Mouse (Mus musculus): ENCODE results near the gene Arhgef10l. TPM values are rescaled to one million over a fixed set of nuclear protein-coding genes. Genes with fewer than 3 reads are reported as not detected.

Arhgef10l gene
- polyA plus RNA-seq, 2 experiments from 2014 or later = 0.16 TPM; not detected in 1

GRCm38 (mm10) chr4:140657681-140658575 lies 7.9 kb downstream of the Arhgef10l start:
- no peak for ATAC-seq

- ATAC-seq = no peak
These were observed 9.3 kb downstream of the Arhgef10l start for GRCm38 (mm10) chr4:140656529-140656928.

GRCm38 (mm10) chr4:140654798-140655197 lies 11.0 kb downstream of the Arhgef10l start:
- no peak for ATAC-seq

- no peak for ATAC-seq
These were observed 11.8 kb downstream of the Arhgef10l start for GRCm38 (mm10) chr4:140653835-140654583.

- no peak for ATAC-seq
These were observed 16.1 kb downstream of the Arhgef10l start for GRCm38 (mm10) chr4:140649731-140650130.

- no peak for ATAC-seq
These were observed 16.6 kb downstream of the Arhgef10l start for GRCm38 (mm10) chr4:140649207-140649591.

- no peak for ATAC-seq
These were observed 17.2 kb downstream of the Arhgef10l start for GRCm38 (mm10) chr4:140648443-140649206.

GRCm38 (mm10) chr4:140647711-140648421 lies 17.9 kb downstream of the Arhgef10l start:
- no peak for ATAC-seq

- no peak for ATAC-seq
These were observed 20.2 kb downstream of the Arhgef10l start for GRCm38 (mm10) chr4:140645638-140646037.

- ATAC-seq = no peak
These were observed 21.1 kb downstream of the Arhgef10l start for GRCm38 (mm10) chr4:140644701-140645100.

GRCm38 (mm10) chr4:140644276-140644675 lies 21.5 kb downstream of the Arhgef10l start:
- ATAC-seq = no peak

GRCm38 (mm10) chr4:140642378-140642777 lies 23.4 kb downstream of the Arhgef10l start:
- ATAC-seq = no peak

- ATAC-seq = no peak
These were observed 24.3 kb downstream of the Arhgef10l start for GRCm38 (mm10) chr4:140641414-140641918.

GRCm38 (mm10) chr4:140640668-140641067 lies 25.1 kb downstream of the Arhgef10l start:
- ATAC-seq = no peak

- ATAC-seq = no peak
These were observed 25.6 kb downstream of the Arhgef10l start for GRCm38 (mm10) chr4:140640242-140640523.

GRCm38 (mm10) chr4:140639431-140640241 lies 26.2 kb downstream of the Arhgef10l start:
- no peak for ATAC-seq

GRCm38 (mm10) chr4:140638591-140638990 lies 27.2 kb downstream of the Arhgef10l start:
- ATAC-seq = no peak

GRCm38 (mm10) chr4:140637269-140637668 lies 28.5 kb downstream of the Arhgef10l start:
- no peak for ATAC-seq

GRCm38 (mm10) chr4:140636312-140636996 lies 29.4 kb downstream of the Arhgef10l start:
- no peak for ATAC-seq

GRCm38 (mm10) chr4:140634861-140635388 lies 30.9 kb downstream of the Arhgef10l start:
- no peak for ATAC-seq

Data from CD4-positive, CD25-positive, alpha-beta regulatory T cell, adult 4 months (primary cell).